Mouse (Mus musculus) heart, adult 2 months (tissue): ENCODE results near the gene Crim1. TPM values are rescaled to one million over a fixed set of nuclear protein-coding genes. Genes with fewer than 3 reads are reported as not detected.

Source experiments
- DNase-seq, 2 experiments: peaks; one replicate each; pipeline ENCODE4 v3.0.0; 2021
- H3K27ac ChIP-seq: fragments of 200-600 bp; 2 replicates; pipeline ENCODE4 v1.8.1; 2022
- H3K27me3 ChIP-seq: fragments of 200-500 bp; 2 replicates; pipeline ENCODE4 v1.6.1; 2012; ENCODE audit warnings: mild to moderate bottlenecking, low read length, inconsistent platforms, mixed read lengths; ENCODE audit not compliant: control insufficient read depth, insufficient read depth
- H3K36me3 ChIP-seq: fragments of 200-500 bp; 2 replicates; pipeline ENCODE4 v1.6.1; 2012; ENCODE audit warnings: low read length, inconsistent platforms; ENCODE audit not compliant: control insufficient read depth, insufficient read depth
- H3K4me1 ChIP-seq: fragments of 200-500 bp; 2 replicates; pipeline ENCODE4 v1.6.1; 2011; ENCODE audit warnings: low read length; ENCODE audit not compliant: control insufficient read depth, insufficient read depth
- H3K4me3 ChIP-seq: fragments of 200-600 bp; 2 replicates; pipeline ENCODE4 v1.8.1; 2022
- H3K79me2 ChIP-seq: fragments of 200-500 bp; replicated peaks from 2 replicates; pipeline ENCODE4 v1.6.1; 2012; ENCODE audit warnings: mild to moderate bottlenecking, inconsistent platforms, low read length, moderate library complexity, mixed read lengths; ENCODE audit not compliant: control insufficient read depth, insufficient read depth
- H3K9ac ChIP-seq: fragments of 200-500 bp; 2 replicates; pipeline ENCODE4 v1.6.1; 2012; ENCODE audit warnings: low read depth, mild to moderate bottlenecking, control low read depth, inconsistent platforms, low read length, mixed read lengths
- CTCF ChIP-seq: fragments of 200-600 bp; IDR thresholded peaks from 2 replicates; pipeline ENCODE4 v1.8.1; 2022; ENCODE audit warnings: antibody characterized with exemption, mild to moderate bottlenecking, moderate library complexity
- EP300 ChIP-seq: fragments of 200-500 bp; IDR thresholded peaks from 2 replicates; pipeline ENCODE4 v1.6.1; 2011; ENCODE audit warnings: low read depth, low read length, control low read depth; ENCODE audit not compliant: insufficient read depth
- POLR2A ChIP-seq: fragments of 200-500 bp; IDR thresholded peaks from 2 replicates; pipeline ENCODE4 v1.6.1; 2011; ENCODE audit warnings: mild to moderate bottlenecking, low read depth, low read length, control low read depth; ENCODE audit not compliant: insufficient read depth
- WGBS: fragments of 180-500 bp; shearing (Covaris S2); methylation state at CpG from one replicate; pipeline ENCODE4 v1.1.7; 2018; 5-methylcytosine and 5-hydroxymethylcytosine counted together
- intact Hi-C: fragments of 180-260 bp; cut with DNase I; formaldehyde crosslinking; loops from one replicate; pipeline ENCODE4 v1.15.1; 2025
- polyA plus RNA-seq: library from polyadenylated mRNA; depleted of rRNA; stranded (reverse); fragments of >200 nt; gene quantifications from 2 replicates; pipeline ENCODE4 v1.2.3, GENCODE M21; 2012
- total RNA-seq, 2 experiments: library from RNA; stranded (reverse); gene quantifications; 2 replicates each; pipeline ENCODE4 v1.2.3; 2021

Crim1 gene
- total and polyA plus RNA-seq, 3 experiments = 28.2 to 55.4 (median 50.6) TPM

- intact Hi-C loops = no loop called here
- peaks cover 33% of the 10 kb centered on the region for H3K36me3 ChIP-seq
- no peak overlapping the region for H3K9ac ChIP-seq
- H3K4me3 ChIP-seq = no peak overlapping the region
- H3K27me3 ChIP-seq = no peaks in the 10 kb centered on the region
- 0 out of 2 replicates have a peak overlapping the region, but pooled peaks have one; percentile 4 for H3K27ac ChIP-seq
- H3K79me2 ChIP-seq = peaks cover 5% of the 10 kb centered on the region
- TF ChIP-seq CTCF (no peak), POLR2A (no peak), EP300 (no peak)
- WGBS = 51% methylated on average over 6 of the region's 6 CpGs
- peaks cover 18% of the 10 kb centered on the region for H3K4me1 ChIP-seq
- no peak for DNase-seq
These were observed 13.1 kb downstream of the Crim1 start for GRCm38 (mm10) chr17:78213128-78213527.

- DNase-seq = peak; percentile 50 to 56
- Histone ChIP-seq H3K36me3 (peaks cover 29% of the 10 kb centered on the region), H3K27me3 (no peaks in the 10 kb centered on the region), H3K4me1 (peaks cover 21% of the 10 kb centered on the region), H3K9ac (0 out of 2 replicates have a peak overlapping the region, but pooled peaks have one; percentile 16), H3K79me2 (peaks cover 8% of the 10 kb centered on the region; the same call in 1 of the 2 replicates), H3K4me3 (no peak overlapping the region; the same call in 1 of the 2 replicates), H3K27ac (peak overlapping the region; percentile 62)
- no peak for TF ChIP-seq POLR2A
- TF ChIP-seq EP300 = 0 out of 2 replicates have a peak, but pooled peaks have one; percentile 6
- TF ChIP-seq CTCF = peak; percentile 22; the same call in 1 of the 2 replicates
- WGBS = 14% methylated on average over 3 of the region's 3 CpGs
- intact Hi-C loops = no loop called here
These were observed 16.5 kb downstream of the Crim1 start for GRCm38 (mm10) chr17:78216526-78216925.

DNA sequence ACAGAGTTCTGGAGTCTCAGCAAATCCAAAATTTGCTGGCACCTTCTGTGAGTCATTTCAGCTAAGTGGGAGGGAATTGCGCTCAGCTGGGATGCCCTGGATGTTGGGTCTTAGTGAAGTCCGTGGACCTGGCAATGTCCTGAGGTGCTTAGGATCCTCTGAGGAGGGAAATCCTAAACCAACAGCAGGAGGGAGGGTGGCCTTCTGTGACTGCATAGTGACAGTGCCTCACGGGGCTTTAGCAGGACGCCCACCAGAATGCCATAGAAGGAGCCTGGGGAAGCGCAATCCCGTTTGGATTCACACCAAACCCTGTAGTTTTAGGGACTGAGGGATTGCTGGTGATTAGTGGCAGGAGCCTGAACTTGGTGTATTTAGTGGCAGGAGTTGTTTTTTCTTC, 17.4 kb downstream of the Crim1 start:
- H3K4me3 ChIP-seq = no peak overlapping the region
- no peak overlapping the region for H3K9ac ChIP-seq
- 63% methylated on average over 6 of the region's 6 CpGs for WGBS
- H3K36me3 ChIP-seq = peaks cover 30% of the 10 kb centered on the region
- TF ChIP-seq POLR2A (no peak), CTCF (no peak), EP300 (no peak)
- DNase-seq = no peak
- H3K27ac ChIP-seq = peak overlapping the region; percentile 62
- H3K79me2 ChIP-seq = peaks cover 9% of the 10 kb centered on the region
- H3K4me1 ChIP-seq = peaks cover 25% of the 10 kb centered on the region
- intact Hi-C loops = no loop called here
- H3K27me3 ChIP-seq = no peaks in the 10 kb centered on the region

GRCm38 (mm10) chr17:78218506-78219232, 18.6 kb downstream of the Crim1 start:
- Histone ChIP-seq H3K79me2 (peaks cover 11% of the 10 kb centered on the region), H3K27me3 (no peaks in the 10 kb centered on the region), H3K36me3 (peaks cover 35% of the 10 kb centered on the region), H3K4me3 (no peak overlapping the region), H3K9ac (no peak overlapping the region), H3K4me1 (peaks cover 25% of the 10 kb centered on the region), H3K27ac (no peak overlapping the region; the same call in 1 of the 2 replicates)
- intact Hi-C loops = no loop called here
- DNase-seq = peak in 1 of 2 experiments; percentile 55
- TF ChIP-seq CTCF = no peak
- TF ChIP-seq POLR2A = no peak
- WGBS = 61% methylated on average over 10 of the region's 10 CpGs

DNA sequence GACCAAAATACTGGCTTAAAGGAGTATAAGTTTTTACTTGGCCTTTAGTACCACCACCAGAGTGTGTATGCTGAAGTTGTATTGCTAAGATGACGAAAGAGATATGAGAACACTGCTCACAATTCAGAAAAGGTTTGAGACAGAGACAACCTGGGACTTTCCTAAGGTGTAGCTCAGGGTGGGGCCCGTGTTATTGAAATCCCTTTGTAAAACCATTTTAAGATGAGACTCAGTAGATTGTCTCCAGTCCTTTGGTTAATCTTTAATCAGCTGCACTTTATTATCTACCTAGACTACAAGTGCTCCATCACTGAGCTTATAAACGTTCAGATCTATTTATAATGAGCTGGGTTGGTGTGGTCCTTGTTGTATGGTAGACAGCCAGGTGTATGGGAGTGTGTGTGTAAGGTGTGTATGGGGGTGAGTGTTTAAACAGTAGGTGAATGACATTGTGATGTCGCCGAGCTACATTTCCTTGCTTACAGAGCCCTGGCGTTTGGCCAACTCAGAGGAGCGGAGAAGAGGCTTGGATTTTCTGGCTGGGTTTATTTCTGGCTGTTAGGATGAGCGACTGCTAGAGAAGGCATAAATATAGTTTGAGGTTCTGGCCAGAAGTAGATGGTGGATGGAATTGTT, 21.1 kb downstream of the Crim1 start:
- Histone ChIP-seq H3K27me3 (no peaks in the 10 kb centered on the region), H3K9ac (no peak overlapping the region), H3K79me2 (peaks cover 13% of the 10 kb centered on the region), H3K4me1 (peaks cover 29% of the 10 kb centered on the region), H3K36me3 (peaks cover 30% of the 10 kb centered on the region), H3K4me3 (no peak overlapping the region), H3K27ac (peak overlapping the region; percentile 15)
- WGBS = 29% methylated on average over 8 of the region's 8 CpGs
- peak in 1 of 2 experiments; percentile 60 for DNase-seq
- TF ChIP-seq POLR2A = no peak
- no peak for TF ChIP-seq EP300
- TF ChIP-seq CTCF = no peak
- intact Hi-C loops = no loop called here

GRCm38 (mm10) chr17:78221860-78222259, 21.8 kb downstream of the Crim1 start:
- peak overlapping the region; percentile 15 for H3K27ac ChIP-seq
- no peaks in the 10 kb centered on the region for H3K27me3 ChIP-seq
- H3K36me3 ChIP-seq = peaks cover 33% of the 10 kb centered on the region
- peaks cover 13% of the 10 kb centered on the region for H3K79me2 ChIP-seq
- DNase-seq = no peak
- no peak overlapping the region for H3K4me3 ChIP-seq
- peaks cover 28% of the 10 kb centered on the region for H3K4me1 ChIP-seq
- TF ChIP-seq EP300 = peak; percentile 51; the same call in 1 of the 2 replicates
- no peak for TF ChIP-seq POLR2A
- TF ChIP-seq CTCF = no peak
- 70% methylated on average over 1 of the region's 1 CpGs for WGBS
- no peak overlapping the region for H3K9ac ChIP-seq
- intact Hi-C loops = no loop called here
